Mouse (Mus musculus) liver, adult 2 months (tissue): ENCODE measurements around the gene Tnik.

Experiments
- CTCF ChIP-seq: fragments of 200-500 bp; IDR thresholded peaks from 2 replicates; pipeline ENCODE4 v1.5.1; 2011; ENCODE audit warnings: low read depth, low read length, control low read depth
- POLR2A ChIP-seq: fragments of 200-500 bp; IDR thresholded peaks from 2 replicates; pipeline ENCODE4 v1.6.1; 2011; ENCODE audit warnings: low read length, control low read depth; ENCODE audit not compliant: insufficient read depth; ENCODE audit errors: extremely low read depth

DNA sequence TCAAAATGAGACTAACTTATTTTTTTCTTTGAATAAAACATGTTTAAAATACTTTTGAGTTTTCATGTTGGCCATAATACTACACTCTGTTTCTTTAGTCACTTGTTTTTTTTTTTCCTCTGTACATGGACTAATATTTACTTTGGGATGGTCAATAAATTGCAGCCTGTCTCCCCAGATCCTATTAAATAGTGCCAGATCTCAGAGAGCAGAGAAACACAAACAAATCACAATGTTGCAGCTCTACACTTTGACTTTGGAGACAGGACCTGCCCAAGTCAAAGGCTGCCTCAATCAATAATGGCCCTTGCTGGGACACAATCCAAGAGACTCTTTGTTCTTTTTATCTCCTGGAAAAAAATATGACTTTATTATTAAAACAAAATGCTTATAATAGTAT lies 459.5 kb downstream of the Tnik start:
- TF ChIP-seq POLR2A, result no peak
- TF ChIP-seq CTCF, result no peak
